Mouse (Mus musculus): ENCODE data around the gene Commd1.

DNA sequence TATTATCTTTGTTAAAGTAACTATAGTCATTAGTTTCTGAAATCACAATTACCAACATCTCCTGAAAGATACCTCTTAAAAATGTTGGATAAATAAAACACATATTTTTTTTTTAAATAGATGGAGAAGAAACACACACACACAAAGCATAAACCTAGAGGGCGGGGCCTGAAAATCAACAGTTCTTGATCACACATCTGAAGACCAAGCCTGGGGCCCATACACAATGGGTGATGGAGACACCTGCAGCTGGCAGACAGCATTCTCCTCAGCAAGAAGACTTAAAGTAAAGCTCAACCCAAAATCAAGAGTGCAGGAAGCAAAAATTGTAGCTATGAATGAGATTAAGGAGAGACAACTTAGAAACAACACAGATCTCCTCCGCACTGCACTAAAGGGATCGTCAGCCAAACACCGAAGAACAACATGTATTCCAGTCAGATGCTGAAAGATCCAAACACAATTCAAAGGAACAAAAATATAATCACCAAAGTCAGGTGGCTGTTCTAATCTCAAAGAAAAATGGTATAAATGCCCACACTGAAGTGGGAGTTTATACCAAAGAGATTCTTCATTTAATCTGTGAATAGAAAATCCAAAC is 44.4 kb downstream of the Commd1 start:
- TF ChIP-seq POLR2A (IDR thresholded peaks at IDR 0.05; ENCODE audit: insufficient read depth, low read length) (no peak), CTCF (IDR thresholded peaks at IDR 0.05; ENCODE audit: low read depth, low read length) (no peak)
